Mouse (Mus musculus): Measurements from ENCODE around the gene Nfam1. TPM values are rescaled to one million over a fixed set of nuclear protein-coding genes. Genes with fewer than 3 reads are reported as not detected.

Gene Nfam1
- polyA plus RNA-seq, 1 experiment: 9.8 TPM

DNA sequence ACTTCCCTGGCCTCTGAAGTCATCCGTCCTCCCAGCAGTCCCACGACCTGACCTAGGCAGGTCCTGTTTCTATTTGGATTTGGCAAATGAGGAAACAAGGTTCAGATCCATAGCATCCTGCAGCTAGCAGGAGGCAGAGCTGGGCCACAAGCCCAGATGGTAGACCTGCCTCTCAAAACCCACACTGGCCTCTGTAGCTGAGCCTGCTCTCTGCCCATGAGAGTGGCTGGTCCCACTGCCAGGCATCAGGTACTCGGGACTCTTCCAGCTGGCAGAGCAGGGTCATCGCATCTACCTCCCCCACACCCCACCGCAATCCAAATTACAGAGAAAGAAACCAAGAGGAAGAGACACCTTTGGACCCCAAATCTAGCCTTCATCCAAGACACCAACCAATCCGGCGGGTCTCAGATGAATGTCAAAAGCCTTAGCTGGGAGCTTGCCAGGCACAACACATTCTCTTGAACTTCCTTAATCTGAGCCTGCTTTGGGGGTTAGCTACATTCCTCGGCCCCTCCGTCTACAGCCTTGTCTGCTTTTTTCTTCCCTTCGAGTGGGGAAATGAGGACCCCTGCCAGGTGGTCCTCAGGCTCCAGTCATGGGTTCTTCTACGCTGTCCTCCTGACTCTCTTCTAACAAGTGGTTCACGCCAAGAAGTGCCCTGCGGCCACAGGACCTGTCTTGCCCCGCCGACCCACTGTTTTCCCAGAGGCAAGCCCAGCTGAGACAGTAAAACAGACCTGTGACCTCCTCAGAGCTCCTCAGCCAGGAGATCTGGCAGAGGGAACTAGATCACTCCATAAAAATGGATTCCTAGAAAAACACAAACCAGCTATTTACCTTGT lies 51.2 kb downstream of the Nfam1 start:
- Histone ChIP-seq H3K4me3 (ENCODE audit: control insufficient read depth, insufficient read depth, low read length) (no peak overlapping the region), H3K27me3 (ENCODE audit: control insufficient read depth, insufficient read depth, low read length) (no peaks in the 10 kb centered on the region; the same call in 1 of the 2 replicates), H3K36me3 (ENCODE audit: control insufficient read depth, insufficient read depth, low read length) (no peaks in the 10 kb centered on the region), H3K27ac (ENCODE audit: control insufficient read depth, insufficient read depth, low read length) (no peak overlapping the region), H3K4me1 (replicated peaks; ENCODE audit: control insufficient read depth, insufficient read depth, low read length) (peaks cover 27% of the 10 kb centered on the region)
- TF ChIP-seq CTCF (IDR thresholded peaks at IDR 0.05; ENCODE audit: borderline replicate concordance, control insufficient read depth, extremely low read depth, insufficient read depth, low read length, poor library complexity) (no peak), POLR2A (IDR thresholded peaks at IDR 0.05; ENCODE audit: control insufficient read depth, extremely low read depth, insufficient read depth, low read length, poor library complexity) (no peak)
- no peak for DNase-seq
- 68% methylated on average over 15 of the region's 15 CpGs for WGBS

- Histone ChIP-seq H3K4me1 (replicated peaks; ENCODE audit: control insufficient read depth, insufficient read depth, low read length) (peaks cover 20% of the 10 kb centered on the region), H3K27me3 (ENCODE audit: control insufficient read depth, insufficient read depth, low read length) (no peaks in the 10 kb centered on the region), H3K36me3 (ENCODE audit: control insufficient read depth, insufficient read depth, low read length) (no peaks in the 10 kb centered on the region), H3K27ac (ENCODE audit: control insufficient read depth, insufficient read depth, low read length) (no peak overlapping the region), H3K4me3 (ENCODE audit: control insufficient read depth, insufficient read depth, low read length) (no peak overlapping the region)
- TF ChIP-seq CTCF (IDR thresholded peaks at IDR 0.05; ENCODE audit: borderline replicate concordance, control insufficient read depth, extremely low read depth, insufficient read depth, low read length, poor library complexity): no peak
- no peak for TF ChIP-seq POLR2A (IDR thresholded peaks at IDR 0.05; ENCODE audit: control insufficient read depth, extremely low read depth, insufficient read depth, low read length, poor library complexity)
- WGBS: 32% methylated on average over 1 of the region's 1 CpGs
- no peak for DNase-seq
Observed at GRCm38 (mm10) chr15:82979531-82979930, 53.6 kb downstream of the Nfam1 start.

DNA sequence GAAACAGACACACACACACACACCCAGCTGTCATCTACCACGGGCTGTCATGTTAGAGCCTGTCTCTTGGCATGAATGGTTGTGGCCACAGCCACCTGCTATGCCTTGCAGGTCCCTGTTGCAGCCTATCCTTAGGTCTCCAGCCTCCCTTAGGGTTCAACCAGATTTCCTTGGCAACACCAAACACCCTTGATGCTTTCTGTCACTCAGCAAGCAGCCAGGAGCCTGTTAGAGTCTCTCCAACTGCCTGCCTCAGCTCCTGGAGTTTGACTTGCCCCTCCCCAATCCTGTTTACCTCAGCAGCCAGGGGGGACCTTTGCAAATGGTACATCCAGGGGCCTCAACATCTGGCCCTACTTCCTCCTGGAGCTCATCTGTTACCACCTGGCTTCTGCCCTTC lies 58.6 kb downstream of the Nfam1 start:
- DNase-seq: no peak
- Histone ChIP-seq H3K27ac (ENCODE audit: control insufficient read depth, insufficient read depth, low read length) (peak overlapping the region; percentile 19; the same call in 1 of the 2 replicates), H3K4me3 (ENCODE audit: control insufficient read depth, insufficient read depth, low read length) (no peak overlapping the region), H3K27me3 (ENCODE audit: control insufficient read depth, insufficient read depth, low read length) (no peaks in the 10 kb centered on the region), H3K36me3 (ENCODE audit: control insufficient read depth, insufficient read depth, low read length) (no peaks in the 10 kb centered on the region), H3K4me1 (replicated peaks; ENCODE audit: control insufficient read depth, insufficient read depth, low read length) (peaks cover 20% of the 10 kb centered on the region)
- 14% methylated on average over 1 of the region's 1 CpGs for WGBS
- TF ChIP-seq POLR2A (IDR thresholded peaks at IDR 0.05; ENCODE audit: control insufficient read depth, extremely low read depth, insufficient read depth, low read length, poor library complexity): no peak
- no peak for TF ChIP-seq CTCF (IDR thresholded peaks at IDR 0.05; ENCODE audit: borderline replicate concordance, control insufficient read depth, extremely low read depth, insufficient read depth, low read length, poor library complexity)

DNA sequence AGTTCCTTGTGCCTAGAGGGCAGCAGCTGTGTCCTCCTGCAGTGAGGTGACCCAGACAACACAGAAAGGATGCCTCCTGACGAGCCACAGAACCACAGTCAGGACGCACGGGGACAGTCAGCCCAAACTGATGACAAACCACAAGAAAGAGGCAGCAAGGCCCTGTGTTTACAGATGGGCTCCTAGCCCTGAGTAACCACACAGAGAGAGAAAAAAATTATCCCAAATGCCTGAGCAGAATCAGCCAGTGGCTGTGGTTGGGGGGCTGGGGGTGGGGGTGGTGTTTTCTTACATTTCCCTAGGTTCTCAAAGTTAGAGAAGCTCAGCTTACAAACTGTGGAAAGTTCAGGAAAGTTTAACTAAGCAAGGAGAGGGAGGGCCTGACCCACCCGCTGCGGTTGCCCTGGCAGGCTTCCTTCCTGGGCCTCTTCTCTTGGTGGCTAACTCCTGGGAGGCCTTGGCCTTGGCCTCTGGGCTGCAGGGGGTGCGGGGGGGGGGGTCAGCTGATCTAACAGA lies 63.8 kb downstream of the Nfam1 start:
- 11% methylated on average over 6 of the region's 6 CpGs for WGBS
- peaks cover 41% of the 10 kb centered on the region for H3K4me1 ChIP-seq (replicated peaks; ENCODE audit: control insufficient read depth, insufficient read depth, low read length)
- no peak overlapping the region for H3K27ac ChIP-seq (ENCODE audit: control insufficient read depth, insufficient read depth, low read length)
- H3K27me3 ChIP-seq (ENCODE audit: control insufficient read depth, insufficient read depth, low read length): no peaks in the 10 kb centered on the region
- no peak for TF ChIP-seq CTCF (IDR thresholded peaks at IDR 0.05; ENCODE audit: borderline replicate concordance, control insufficient read depth, extremely low read depth, insufficient read depth, low read length, poor library complexity)
- no peak for TF ChIP-seq POLR2A (IDR thresholded peaks at IDR 0.05; ENCODE audit: control insufficient read depth, extremely low read depth, insufficient read depth, low read length, poor library complexity)
- H3K36me3 ChIP-seq (ENCODE audit: control insufficient read depth, insufficient read depth, low read length): no peaks in the 10 kb centered on the region
- no peak overlapping the region for H3K4me3 ChIP-seq (ENCODE audit: control insufficient read depth, insufficient read depth, low read length)
- no peak for DNase-seq

GRCm38 (mm10) chr15:82968449-82968848 lies 64.7 kb downstream of the Nfam1 start:
- 0 out of 2 replicates have a peak, but pooled peaks have one; percentile 32 for TF ChIP-seq CTCF (IDR thresholded peaks at IDR 0.05; ENCODE audit: borderline replicate concordance, control insufficient read depth, extremely low read depth, insufficient read depth, low read length, poor library complexity)
- TF ChIP-seq POLR2A (IDR thresholded peaks at IDR 0.05; ENCODE audit: control insufficient read depth, extremely low read depth, insufficient read depth, low read length, poor library complexity): no peak
- no peaks in the 10 kb centered on the region for H3K27me3 ChIP-seq (ENCODE audit: control insufficient read depth, insufficient read depth, low read length)
- no peak overlapping the region for H3K27ac ChIP-seq (ENCODE audit: control insufficient read depth, insufficient read depth, low read length)
- H3K4me3 ChIP-seq (ENCODE audit: control insufficient read depth, insufficient read depth, low read length): 0 out of 2 replicates have a peak overlapping the region, but pooled peaks have one; percentile 4
- WGBS: 2% methylated on average over 22 of the region's 22 CpGs
- no peaks in the 10 kb centered on the region for H3K36me3 ChIP-seq (ENCODE audit: control insufficient read depth, insufficient read depth, low read length)
- peak; percentile 78 for DNase-seq
- H3K4me1 ChIP-seq (replicated peaks; ENCODE audit: control insufficient read depth, insufficient read depth, low read length): peaks cover 39% of the 10 kb centered on the region

DNA sequence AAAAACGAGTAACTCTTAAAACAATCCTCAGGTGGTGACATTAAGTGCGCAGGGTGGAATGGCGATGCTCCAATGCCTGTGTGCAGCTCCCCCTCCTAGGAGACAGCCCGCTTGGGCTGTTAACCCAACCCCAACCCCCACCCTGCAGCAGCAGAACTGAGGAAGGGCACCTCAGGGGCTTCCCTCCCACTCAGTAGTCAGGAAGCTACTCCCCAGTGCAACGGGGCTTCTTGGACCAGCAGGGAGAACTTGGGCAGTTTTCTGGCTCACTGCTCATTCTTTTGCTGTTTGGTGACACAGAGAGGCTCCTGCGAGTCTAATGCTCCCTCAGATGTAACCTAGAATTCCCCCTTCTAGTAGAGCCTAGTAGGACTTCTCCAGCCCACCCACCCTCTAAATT lies 65.2 kb downstream of the Nfam1 start:
- 54% methylated on average over 6 of the region's 6 CpGs for WGBS
- Histone ChIP-seq H3K27ac (ENCODE audit: control insufficient read depth, insufficient read depth, low read length) (no peak overlapping the region), H3K4me1 (replicated peaks; ENCODE audit: control insufficient read depth, insufficient read depth, low read length) (peaks cover 41% of the 10 kb centered on the region), H3K27me3 (ENCODE audit: control insufficient read depth, insufficient read depth, low read length) (no peaks in the 10 kb centered on the region), H3K4me3 (ENCODE audit: control insufficient read depth, insufficient read depth, low read length) (0 out of 2 replicates have a peak overlapping the region, but pooled peaks have one; percentile 4), H3K36me3 (ENCODE audit: control insufficient read depth, insufficient read depth, low read length) (no peaks in the 10 kb centered on the region)
- no peak for TF ChIP-seq POLR2A (IDR thresholded peaks at IDR 0.05; ENCODE audit: control insufficient read depth, extremely low read depth, insufficient read depth, low read length, poor library complexity)
- no peak for TF ChIP-seq CTCF (IDR thresholded peaks at IDR 0.05; ENCODE audit: borderline replicate concordance, control insufficient read depth, extremely low read depth, insufficient read depth, low read length, poor library complexity)
- no peak for DNase-seq

Measured in thymus, adult 2 months (tissue).